Mouse (Mus musculus) myocyte (in vitro differentiated cells): ENCODE measurements around the gene Ifi35.

Source experiments
- CEBPB ChIP-seq: IDR thresholded peaks from 2 replicates; pipeline ENCODE4 v1.6.1; 2011; ENCODE audit warnings: mild to moderate bottlenecking, moderate library complexity; ENCODE audit not compliant: poor library complexity, insufficient read depth, severe bottlenecking
- E2F4 ChIP-seq: IDR thresholded peaks from one replicate; pipeline ENCODE4 v1.6.1; 2011; ENCODE audit warnings: mild to moderate bottlenecking, control low read depth, moderate library complexity; ENCODE audit not compliant: insufficient read depth
- MAX ChIP-seq: IDR thresholded peaks from one replicate; pipeline ENCODE4 v1.6.1; 2011; ENCODE audit warnings: low read depth, mild to moderate bottlenecking, control low read depth
- MYOD1 ChIP-seq, 3 experiments: IDR thresholded peaks; one replicate each; pipeline ENCODE4 v1.6.1; 2011; ENCODE audit warnings: control low read depth in 2 of 3, low read depth in 2 of 3, mild to moderate bottlenecking in 2 of 3, moderate library complexity in 1 of 3; ENCODE audit not compliant: insufficient read length in 2 of 3, control insufficient read depth in 1 of 3
- POLR2A ChIP-seq: IDR thresholded peaks from one replicate; pipeline ENCODE4 v1.6.1; 2011; ENCODE audit warnings: low read depth, mild to moderate bottlenecking, control low read depth, moderate library complexity; ENCODE audit not compliant: insufficient read length
- POLR2AphosphoS2 ChIP-seq: IDR thresholded peaks from one replicate; pipeline ENCODE4 v1.6.1; 2011; ENCODE audit warnings: low read depth, control low read depth; ENCODE audit not compliant: insufficient read length
- REST ChIP-seq: IDR thresholded peaks from one replicate; pipeline ENCODE4 v1.6.1; 2011; ENCODE audit warnings: mild to moderate bottlenecking, control low read depth, moderate library complexity; ENCODE audit not compliant: insufficient read depth, insufficient read length
- SRF ChIP-seq: IDR thresholded peaks from one replicate; pipeline ENCODE4 v1.6.1; 2011; ENCODE audit warnings: low read depth; ENCODE audit not compliant: control insufficient read depth, insufficient read length
- TCF12 ChIP-seq: IDR thresholded peaks from one replicate; pipeline ENCODE4 v1.6.1; 2011; ENCODE audit warnings: mild to moderate bottlenecking, control low read depth; ENCODE audit not compliant: poor library complexity, insufficient read depth, severe bottlenecking
- TCF3 ChIP-seq: IDR thresholded peaks from one replicate; pipeline ENCODE4 v1.6.1; 2011; ENCODE audit warnings: low read depth, control low read depth; ENCODE audit not compliant: insufficient read length
- USF1 ChIP-seq: IDR thresholded peaks from one replicate; pipeline ENCODE4 v1.6.1; 2011; ENCODE audit warnings: low read depth, mild to moderate bottlenecking, control low read depth, moderate library complexity

DNA sequence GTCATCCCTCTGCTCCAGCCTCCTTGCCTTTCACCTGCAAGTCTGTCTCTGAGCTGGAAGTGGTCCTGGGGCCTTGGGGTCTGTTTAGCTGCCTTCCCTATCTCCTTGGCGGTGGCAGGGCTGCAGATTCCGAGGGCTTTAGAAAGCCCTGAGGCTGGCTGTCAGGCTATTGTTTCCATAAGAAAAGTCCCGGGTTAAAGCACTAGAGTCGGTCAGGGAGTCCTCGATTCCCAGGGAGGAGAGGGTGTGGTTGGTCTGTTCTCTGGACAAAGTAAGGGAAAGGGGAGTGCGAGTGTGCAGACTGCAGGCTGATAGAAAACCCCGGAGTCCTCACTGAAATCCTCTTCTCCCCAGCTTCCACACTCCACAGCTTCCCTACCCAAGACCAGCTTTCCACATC is 22.0 kb downstream of the Ifi35 start:
- TF ChIP-seq POLR2A (no peak), TCF3 (no peak), TCF12 (no peak), SRF (no peak), E2F4 (no peak), MYOD1 (IDR thresholded peaks at IDR 0.05; ENCODE audit: control insufficient read depth in 1 of 3, insufficient read length in 2 of 3, low read depth in 2 of 3) (no peak), CEBPB (no peak), POLR2AphosphoS2 (no peak), USF1 (no peak), MAX (no peak), REST (no peak)
